Mouse (Mus musculus) lung, embryonic 16.5 days (tissue): Measurements from ENCODE around the gene Fbln1. TPM values are rescaled to one million over a fixed set of nuclear protein-coding genes. Genes with fewer than 3 reads are reported as not detected.
A peak's percentile ranks its signal among the peaks of the same experiment; 100 is the strongest.

Source experiments
- ATAC-seq: fragments of 200-750 bp; cut with Nextera tagmentation; 2 replicates; pipeline ENCODE4 v1.8.0; 2017; ENCODE audit warnings: low read depth, mild to moderate bottlenecking, moderate library complexity
- H3K27ac ChIP-seq: fragments of 300-500 bp; sonication (generic); 2 replicates; pipeline ENCODE4 v1.5.1; 2014; ENCODE audit warnings: mild to moderate bottlenecking, control low read depth, low read length
- H3K27me3 ChIP-seq: fragments of 300-500 bp; sonication (generic); 2 replicates; pipeline ENCODE4 v1.6.1; 2014; ENCODE audit warnings: low read depth, low read length, mixed read lengths; ENCODE audit not compliant: control insufficient read depth, insufficient read depth
- H3K36me3 ChIP-seq: fragments of 300-500 bp; sonication (generic); 2 replicates; pipeline ENCODE4 v1.6.1; 2014; ENCODE audit warnings: low read length; ENCODE audit not compliant: control insufficient read depth, insufficient read depth
- H3K4me1 ChIP-seq: fragments of 300-500 bp; sonication (generic); replicated peaks from 2 replicates; pipeline ENCODE4 v1.6.1; 2014; ENCODE audit warnings: low read length, mixed read lengths; ENCODE audit not compliant: control insufficient read depth, insufficient read depth
- H3K4me2 ChIP-seq: fragments of 300-500 bp; sonication (generic); 2 replicates; pipeline ENCODE4 v1.6.1; 2014; ENCODE audit warnings: low read depth, low read length, control low read depth
- H3K4me3 ChIP-seq: fragments of 300-500 bp; sonication (generic); 2 replicates; pipeline ENCODE4 v1.5.1; 2014; ENCODE audit warnings: mild to moderate bottlenecking, low read length, control low read depth
- H3K9ac ChIP-seq: fragments of 300-500 bp; sonication (generic); 2 replicates; pipeline ENCODE4 v1.6.1; 2014; ENCODE audit warnings: low read length, control low read depth
- H3K9me3 ChIP-seq: fragments of 300-500 bp; sonication (generic); 2 replicates; pipeline ENCODE4 v1.6.1; 2016; ENCODE audit warnings: low read length; ENCODE audit not compliant: control insufficient read depth
- WGBS: fragments of 180-500 bp; shearing (Covaris S2); extraction: QIAGEN DNeasy Blood & Tissue Kit; methylation state at CpG from one replicate; pipeline ENCODE4 v1.1.7; 2014; 5-methylcytosine and 5-hydroxymethylcytosine counted together
- polyA plus RNA-seq: library from polyadenylated mRNA; unstranded; fragments of >200 nt; fragmentation: Nextera tagmentation; extraction: Ambion mirVana; gene quantifications from 2 replicates; pipeline ENCODE4 v1.2.1, GENCODE M21; 2015

Gene Fbln1
- polyA plus RNA-seq, 1 experiment from 2014 or later, result 237 TPM

DNA sequence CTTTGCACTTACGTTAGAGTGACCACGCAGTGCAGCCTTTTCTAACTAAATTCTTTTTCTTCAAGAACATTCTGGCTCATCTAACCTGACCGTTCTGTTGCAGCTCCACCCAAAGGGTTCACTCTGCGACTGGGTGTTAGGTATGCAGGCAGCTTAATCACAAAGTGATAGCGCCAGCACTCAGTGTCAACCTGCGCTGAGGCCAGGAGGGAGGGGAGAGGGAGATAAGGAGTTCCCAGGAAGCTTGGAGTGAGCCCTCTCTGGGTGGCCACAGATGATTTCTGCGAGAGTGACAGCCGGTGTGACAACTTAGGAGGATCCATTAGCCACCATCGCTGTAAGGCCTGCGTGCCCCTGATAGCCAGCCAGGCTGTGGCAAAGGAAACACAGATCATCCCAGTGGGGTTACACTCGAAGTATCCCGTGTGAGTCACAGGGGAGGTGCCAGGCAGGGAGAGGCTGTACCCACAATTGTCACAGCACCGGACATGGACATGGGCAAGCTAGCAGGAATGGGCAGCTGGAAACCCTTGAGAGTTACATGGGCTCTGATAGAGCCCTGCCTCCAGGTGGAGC lies 24.3 kb downstream of the Fbln1 start:
- H3K36me3 ChIP-seq, result peaks cover 28% of the 10 kb centered on the region
- H3K27me3 ChIP-seq, result no peaks in the 10 kb centered on the region
- H3K4me2 ChIP-seq, result no peak overlapping the region
- no peaks in the 10 kb centered on the region for H3K9me3 ChIP-seq
- H3K27ac ChIP-seq, result no peak overlapping the region
- 63% methylated on average over 13 of the region's 13 CpGs for WGBS
- H3K4me1 ChIP-seq, result no peaks in the 10 kb centered on the region; the same call in 1 of the 2 replicates
- no peak overlapping the region for H3K9ac ChIP-seq
- no peak for ATAC-seq
- H3K4me3 ChIP-seq, result no peak overlapping the region

DNA sequence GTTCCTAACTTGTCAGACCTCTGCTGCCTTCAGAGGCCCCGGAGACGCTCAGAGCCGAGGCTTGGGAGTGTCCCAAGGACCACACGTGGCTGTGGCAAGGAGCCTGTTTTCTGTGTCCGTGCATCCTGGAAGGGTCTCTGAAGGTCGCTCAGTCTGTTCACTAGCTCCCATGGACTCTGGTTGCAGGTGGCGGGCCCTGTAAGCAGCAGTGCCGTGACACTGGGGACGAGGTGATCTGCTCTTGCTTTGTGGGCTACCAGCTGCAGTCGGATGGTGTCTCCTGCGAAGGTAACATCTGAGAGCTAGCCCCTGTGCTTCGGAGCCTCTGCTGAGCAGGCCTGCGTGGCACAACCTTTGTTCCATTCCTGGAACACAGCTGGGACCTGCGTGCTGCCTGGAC lies 24.9 kb downstream of the Fbln1 start:
- Histone ChIP-seq H3K4me2 (no peak overlapping the region), H3K9me3 (no peaks in the 10 kb centered on the region), H3K36me3 (peaks cover 27% of the 10 kb centered on the region), H3K9ac (no peak overlapping the region), H3K4me3 (no peak overlapping the region), H3K27ac (no peak overlapping the region), H3K4me1 (no peaks in the 10 kb centered on the region; the same call in 1 of the 2 replicates), H3K27me3 (no peaks in the 10 kb centered on the region)
- ATAC-seq, result no peak
- WGBS, result 85% methylated on average over 14 of the region's 14 CpGs

DNA sequence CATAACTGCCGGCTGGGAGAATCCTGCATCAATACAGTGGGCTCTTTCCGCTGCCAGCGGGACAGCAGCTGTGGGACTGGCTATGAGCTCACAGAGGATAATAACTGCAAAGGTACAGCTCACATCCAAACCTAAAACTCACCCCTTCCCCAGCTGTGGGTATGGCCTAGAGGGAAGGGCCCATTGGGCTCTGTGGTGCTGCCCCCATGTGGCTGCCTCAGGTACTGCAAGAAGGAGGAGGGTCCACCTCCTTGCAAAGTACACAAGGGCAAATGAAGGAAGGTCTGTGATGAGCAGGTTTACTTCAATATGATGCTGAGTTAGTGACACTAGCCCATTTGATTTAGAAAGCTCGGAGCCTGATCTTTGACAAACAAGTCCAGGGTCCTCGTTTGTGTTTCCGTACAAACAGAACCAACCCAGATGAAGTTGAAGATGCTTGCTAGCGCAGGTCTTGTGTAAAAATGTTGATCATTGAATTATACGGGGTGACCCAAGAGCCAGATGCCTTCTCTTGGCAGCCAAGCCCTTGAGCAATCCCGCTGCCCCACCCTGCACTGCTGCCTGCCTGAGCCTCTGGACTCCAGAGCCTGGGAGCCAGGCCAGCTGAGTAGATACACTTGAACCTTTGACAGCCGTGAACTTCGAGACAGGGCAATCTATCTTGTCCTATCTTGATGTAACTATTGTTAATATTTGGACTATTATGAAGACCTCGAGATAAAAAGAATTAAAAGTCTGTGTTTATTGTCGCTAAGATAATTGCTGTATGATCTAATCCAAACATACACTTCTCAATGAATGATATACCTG lies 25.9 kb downstream of the Fbln1 start:
- no peaks in the 10 kb centered on the region for H3K27me3 ChIP-seq
- H3K4me3 ChIP-seq, result no peak overlapping the region
- H3K27ac ChIP-seq, result no peak overlapping the region
- peaks cover 22% of the 10 kb centered on the region for H3K36me3 ChIP-seq
- H3K4me1 ChIP-seq, result no peaks in the 10 kb centered on the region; the same call in 1 of the 2 replicates
- peak; percentile 68 for ATAC-seq
- WGBS, result 61% methylated on average over 13 of the region's 13 CpGs
- H3K9ac ChIP-seq, result no peak overlapping the region
- H3K9me3 ChIP-seq, result no peaks in the 10 kb centered on the region
- H3K4me2 ChIP-seq, result no peak overlapping the region

DNA sequence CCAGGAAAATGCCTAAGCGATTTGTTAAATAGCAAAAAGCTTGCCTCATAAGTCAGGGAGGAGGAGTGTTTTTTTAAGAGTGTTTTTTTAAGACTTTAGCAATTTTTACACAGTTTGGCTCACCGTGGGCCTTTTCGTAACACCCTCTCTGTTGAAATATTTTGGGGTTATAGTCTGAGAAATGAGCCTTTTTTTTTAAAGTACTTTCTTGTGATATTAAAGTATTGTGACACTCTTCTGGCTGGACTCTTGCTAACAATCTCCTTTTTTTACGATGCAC lies 26.4 kb downstream of the Fbln1 start:
- Histone ChIP-seq H3K27me3 (no peaks in the 10 kb centered on the region), H3K9ac (no peak overlapping the region), H3K36me3 (peaks cover 18% of the 10 kb centered on the region), H3K4me3 (no peak overlapping the region), H3K27ac (no peak overlapping the region), H3K9me3 (no peaks in the 10 kb centered on the region), H3K4me1 (no peaks in the 10 kb centered on the region; the same call in 1 of the 2 replicates), H3K4me2 (no peak overlapping the region)
- 71% methylated on average over 4 of the region's 4 CpGs for WGBS
- peak; percentile 10; the same call in 1 of the 2 replicates for ATAC-seq

DNA sequence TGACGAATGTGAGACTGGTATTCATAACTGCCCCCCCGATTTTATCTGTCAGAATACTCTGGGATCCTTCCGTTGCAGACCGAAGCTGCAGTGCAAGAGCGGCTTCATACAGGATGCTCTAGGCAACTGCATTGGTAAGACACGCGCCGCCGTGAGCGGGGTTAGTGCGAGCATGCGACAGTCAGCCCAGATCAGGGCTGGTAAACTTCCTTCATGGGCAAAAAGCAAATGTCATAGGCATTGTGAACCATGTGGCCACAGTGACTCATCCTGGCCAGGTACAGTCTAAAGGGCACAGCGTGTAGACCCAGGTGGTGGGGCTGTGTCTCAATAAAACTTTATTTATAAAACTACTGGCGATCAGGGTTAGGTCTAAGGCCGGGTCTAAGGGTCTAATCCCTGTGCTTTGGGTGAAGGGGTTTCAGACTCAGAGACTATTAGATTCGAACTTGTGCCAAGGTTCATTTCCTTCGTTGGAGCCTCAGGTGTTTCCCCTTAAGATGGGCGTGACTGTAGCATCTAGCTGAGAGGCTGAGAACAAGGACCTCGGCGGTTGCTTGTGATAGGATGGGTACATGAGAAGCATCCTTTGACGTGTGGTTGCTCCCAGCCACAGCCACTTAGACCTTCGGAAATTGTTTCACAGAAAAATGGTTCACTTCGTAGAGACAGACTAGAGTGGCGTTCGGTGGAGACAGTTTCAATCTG lies 26.9 kb downstream of the Fbln1 start:
- no peak overlapping the region for H3K4me2 ChIP-seq
- H3K9ac ChIP-seq, result no peak overlapping the region
- H3K27ac ChIP-seq, result no peak overlapping the region
- ATAC-seq, result no peak
- H3K36me3 ChIP-seq, result peaks cover 21% of the 10 kb centered on the region
- no peaks in the 10 kb centered on the region; the same call in 1 of the 2 replicates for H3K4me1 ChIP-seq
- WGBS, result 90% methylated on average over 25 of the region's 25 CpGs
- no peak overlapping the region for H3K4me3 ChIP-seq
- H3K9me3 ChIP-seq, result no peaks in the 10 kb centered on the region
- no peaks in the 10 kb centered on the region for H3K27me3 ChIP-seq

DNA sequence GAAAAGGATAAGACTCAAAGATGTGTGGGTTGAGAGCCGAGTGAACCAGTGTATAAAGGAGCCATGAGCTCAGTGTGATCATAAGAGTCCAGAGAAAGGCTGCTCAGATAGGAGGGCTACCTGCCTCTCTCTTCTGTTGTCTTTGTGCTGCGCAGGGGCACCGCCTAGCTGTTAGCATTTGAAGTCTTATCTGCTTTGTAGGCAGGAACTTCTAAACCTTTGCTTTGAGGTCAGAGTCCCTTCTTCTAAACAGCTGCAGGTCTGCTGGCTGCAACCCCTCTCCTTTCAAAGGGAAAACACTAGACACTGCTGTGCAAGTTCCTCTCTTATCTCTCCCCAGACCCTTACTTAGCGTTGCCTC lies 27.5 kb downstream of the Fbln1 start:
- 61% methylated on average over 4 of the region's 4 CpGs for WGBS
- no peaks in the 10 kb centered on the region for H3K27me3 ChIP-seq
- H3K36me3 ChIP-seq, result peaks cover 25% of the 10 kb centered on the region
- no peaks in the 10 kb centered on the region; the same call in 1 of the 2 replicates for H3K4me1 ChIP-seq
- no peak overlapping the region for H3K9ac ChIP-seq
- H3K4me2 ChIP-seq, result no peak overlapping the region
- H3K27ac ChIP-seq, result no peak overlapping the region
- no peak for ATAC-seq
- no peaks in the 10 kb centered on the region for H3K9me3 ChIP-seq
- no peak overlapping the region for H3K4me3 ChIP-seq

DNA sequence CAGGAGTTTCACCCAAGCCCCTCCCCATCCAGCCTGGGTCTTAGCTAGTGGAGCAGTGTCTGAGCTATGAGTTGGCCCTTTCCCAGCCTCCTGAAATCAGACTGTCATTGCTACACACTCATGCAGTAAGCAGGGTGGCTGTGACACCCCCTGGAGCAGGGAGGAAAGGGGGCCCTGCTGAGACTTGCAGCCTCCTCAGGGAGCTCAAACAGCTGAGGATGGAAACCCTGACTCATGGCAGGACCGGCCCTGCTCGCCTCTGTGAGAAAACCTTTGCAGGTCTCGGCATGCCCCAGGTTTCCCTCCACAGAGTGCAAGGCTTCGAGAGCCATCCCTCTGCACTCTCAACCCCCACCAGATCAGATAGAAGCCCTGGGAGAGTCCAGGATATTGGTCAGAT lies 27.9 kb downstream of the Fbln1 start:
- Histone ChIP-seq H3K27me3 (no peaks in the 10 kb centered on the region), H3K4me1 (no peaks in the 10 kb centered on the region; the same call in 1 of the 2 replicates), H3K9ac (no peak overlapping the region), H3K27ac (no peak overlapping the region), H3K9me3 (no peaks in the 10 kb centered on the region), H3K4me2 (no peak overlapping the region), H3K36me3 (peaks cover 27% of the 10 kb centered on the region), H3K4me3 (no peak overlapping the region)
- ATAC-seq, result no peak
- WGBS, result 80% methylated on average over 4 of the region's 4 CpGs

DNA sequence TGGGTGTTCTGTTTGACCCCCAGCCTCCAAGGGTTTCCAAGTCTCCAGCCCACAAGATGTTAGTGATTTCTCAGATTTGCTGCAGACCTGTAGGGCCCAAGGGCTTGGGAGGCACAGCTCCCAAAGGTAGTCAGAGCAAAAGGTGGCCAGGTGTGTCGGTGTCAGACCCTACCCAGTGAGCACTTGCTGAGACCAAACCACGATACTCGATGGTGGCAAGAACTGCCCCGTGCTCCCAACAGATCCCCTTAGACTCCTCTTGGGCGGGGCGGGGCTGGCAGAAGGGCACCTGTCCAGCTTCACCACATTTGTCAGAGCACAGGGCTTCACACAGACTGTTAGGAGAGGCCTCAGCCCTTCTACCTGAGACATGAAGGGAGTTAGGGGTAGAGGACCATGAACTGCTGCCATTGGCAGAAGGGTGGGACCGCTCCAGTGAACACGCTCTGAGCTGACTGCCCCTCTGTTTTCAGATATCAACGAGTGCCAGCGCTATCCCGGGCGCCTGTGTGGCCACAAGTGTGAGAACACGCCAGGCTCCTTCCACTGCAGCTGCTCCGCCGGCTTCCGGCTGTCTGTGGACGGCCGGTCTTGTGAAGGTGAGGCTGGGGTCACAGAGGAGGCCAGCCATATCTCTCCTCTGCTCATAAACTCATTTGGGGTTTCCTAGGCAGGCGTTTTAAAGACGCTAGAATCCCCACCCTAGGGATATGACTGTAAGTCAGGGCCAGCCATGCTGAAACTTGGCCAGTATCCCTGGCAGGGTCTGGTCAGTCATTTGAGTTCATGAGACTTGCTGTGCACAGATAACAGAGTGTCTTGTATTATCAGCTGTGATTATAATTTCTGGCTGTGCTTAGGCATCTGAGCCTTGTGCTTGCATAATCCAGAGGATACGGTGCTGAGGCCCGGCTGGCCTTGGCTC lies 33.3 kb downstream of the Fbln1 start:
- WGBS, result 88% methylated on average over 22 of the region's 22 CpGs
- Histone ChIP-seq H3K4me1 (no peaks in the 10 kb centered on the region), H3K36me3 (peaks cover 40% of the 10 kb centered on the region), H3K27ac (no peak overlapping the region), H3K9ac (no peak overlapping the region), H3K9me3 (no peaks in the 10 kb centered on the region), H3K4me3 (no peak overlapping the region), H3K4me2 (no peak overlapping the region), H3K27me3 (no peaks in the 10 kb centered on the region)
- no peak for ATAC-seq
